Mouse (Mus musculus): ENCODE data around the gene Cdk2. TPM values are rescaled to one million over a fixed set of nuclear protein-coding genes. Genes with fewer than 3 reads are reported as not detected.

Gene Cdk2
- 21.7 TPM for total RNA-seq (2023)

GRCm38 (mm10) chr10:128704491-128705316 lies at the start of gene Cdk2:
Cdk2 (minus strand) TSS chr10:128705031.

GRCm38 (mm10) chr10:128747646-128748251 lies 42.9 kb upstream of the Cdk2 start, which contains the start of gene Pym1:
Pym1 (plus strand) TSS chr10:128747889.

GRCm38 (mm10) chr10:128744680-128745601 lies 40.1 kb upstream of the Cdk2 start, which contains the start of gene Dgka:
Dgka (minus strand) TSS chr10:128744855.

GRCm38 (mm10) chr10:128703895-128704294 lies 936 bp downstream of the Cdk2 start, which contains the start of gene Pmel:
Pmel (plus strand) TSS chr10:128704195.

GRCm38 (mm10) chr10:128695992-128696807 lies 8.6 kb downstream of the Cdk2 start, which contains the start of gene Rab5b:
Rab5b (minus strand) TSS chr10:128696264.

GRCm38 (mm10) chr10:128673763-128674468 lies 30.9 kb downstream of the Cdk2 start, which contains the start of gene Suox:
Suox (minus strand) TSS chr10:128674073.

Other genes starting within 250 kb of the Cdk2 start
- 114 TPM for gene Smarcc2, start 245.8 kb downstream of the Cdk2 start, total RNA-seq (2023)
- gene Myl6, start 210.9 kb downstream of the Cdk2 start, total RNA-seq (2023) = 626 TPM
- not detected for gene Myl6b, start 206.3 kb downstream of the Cdk2 start, total RNA-seq (2023)
- 290 TPM for gene Esyt1, start 179.2 kb downstream of the Cdk2 start, total RNA-seq (2023)
- gene Zc3h10, start 157.3 kb downstream of the Cdk2 start, total RNA-seq (2023) = 33.3 TPM
- gene Rpl41, start 155.7 kb downstream of the Cdk2 start, total RNA-seq (2023) = 4,677 TPM
- gene Pa2g4, start 139.0 kb downstream of the Cdk2 start, total RNA-seq (2023) = 73.7 TPM
- gene Erbb3, start 115.4 kb downstream of the Cdk2 start, total RNA-seq (2023) = 0.80 TPM
- gene Rps26, start 78.3 kb downstream of the Cdk2 start, total RNA-seq (2023) = 1,628 TPM
- gene Ikzf4, start 59.0 kb downstream of the Cdk2 start, total RNA-seq (2023) = 2.2 TPM
- gene Suox, start 31.0 kb downstream of the Cdk2 start, total RNA-seq (2023) = 10.3 TPM
- 32.0 TPM for gene Rab5b, start 8.8 kb downstream of the Cdk2 start, total RNA-seq (2023)
- gene Pmel, start 836 bp downstream of the Cdk2 start, total RNA-seq (2023) = not detected
- gene Dgka, start 39.8 kb upstream of the Cdk2 start, total RNA-seq (2023) = 775 TPM
- 81.7 TPM for gene Pym1, start 42.9 kb upstream of the Cdk2 start, total RNA-seq (2023)
- gene Mmp19, start 85.9 kb upstream of the Cdk2 start, total RNA-seq (2023) = 0.24 TPM
- 56.7 TPM for gene Dnajc14, start 99.0 kb upstream of the Cdk2 start, total RNA-seq (2023)
- 10.0 TPM for gene Tmem198b, start 99.3 kb upstream of the Cdk2 start, total RNA-seq (2023)
- gene Sarnp, start 112.3 kb upstream of the Cdk2 start, total RNA-seq (2023) = 61.5 TPM
- 23.2 TPM for gene Ormdl2, start 116.6 kb upstream of the Cdk2 start, total RNA-seq (2023)
- gene Gdf11, start 186.7 kb upstream of the Cdk2 start, total RNA-seq (2023) = 6.6 TPM
- gene Cd63, start 196.0 kb upstream of the Cdk2 start, total RNA-seq (2023) = 0.52 TPM
- 7.5 TPM for gene Rdh5, start 217.9 kb upstream of the Cdk2 start, total RNA-seq (2023)
- 54.5 TPM for gene Bloc1s1, start 219.0 kb upstream of the Cdk2 start, total RNA-seq (2023)
- gene Itga7, start 228.8 kb upstream of the Cdk2 start, total RNA-seq (2023) = 3.3 TPM